Mouse (Mus musculus): ENCODE results near the gene Olfr1369-ps1. TPM values are rescaled to one million over a fixed set of nuclear protein-coding genes. Genes with fewer than 3 reads are reported as not detected.
A peak's percentile ranks its signal among the peaks of the same experiment; 100 is the strongest.
"Not testable (repeated sequence)": the region's sequence is repeated elsewhere in the genome, so short reads cannot be mapped to it uniquely, and the experiment has no call there.

Olfr1369-ps1 gene
- 0.05 and 0.09 TPM in 2 replicates for polyA plus RNA-seq (2015; fragmentation: Nextera tagmentation; extraction: Ambion mirVana)

- H3K4me2 ChIP-seq; H3K27ac ChIP-seq; H3K4me1 ChIP-seq; H3K9me3 ChIP-seq; ATAC-seq (ENCODE audit: insufficient number of reproducible peaks, low FRiP score, low TSS enrichment, low read depth); H3K4me3 ChIP-seq; H3K27me3 ChIP-seq; H3K36me3 ChIP-seq; H3K9ac ChIP-seq: not testable (repeated sequence)
- 70% methylated on average over 3 of the region's 3 CpGs for WGBS
Observed at GRCm38 (mm10) chr13:21111183-21111582, at the start of gene Olfr1369-ps1. Olfr1369-ps1 (plus strand) TSS chr13:21111483.

- no peak for ATAC-seq (ENCODE audit: insufficient number of reproducible peaks, low FRiP score, low TSS enrichment, low read depth)
- Histone ChIP-seq H3K4me2 (no peak overlapping the region), H3K4me3 (no peak overlapping the region), H3K4me1 (no peaks in the 10 kb centered on the region), H3K27ac (no peak overlapping the region), H3K9ac (no peak overlapping the region), H3K9me3 (no peaks in the 10 kb centered on the region), H3K36me3 (no peaks in the 10 kb centered on the region), H3K27me3 (no peaks in the 10 kb centered on the region)
- 90% methylated on average over 2 of the region's 2 CpGs for WGBS
Observed at GRCm38 (mm10) chr13:21066021-21066420, 45.3 kb upstream of the Olfr1369-ps1 start.

- H3K4me1 ChIP-seq, result no peaks in the 10 kb centered on the region
- no peaks in the 10 kb centered on the region for H3K36me3 ChIP-seq
- no peak within 1 kb of the TSS for H3K9ac ChIP-seq
- H3K4me3 ChIP-seq, result no peak within 1 kb of the TSS
- WGBS, result 82% methylated on average over 3 of the region's 3 CpGs
- no peaks in the 10 kb centered on the region for H3K9me3 ChIP-seq
- H3K4me2 ChIP-seq, result no peak within 1 kb of the TSS
- H3K27ac ChIP-seq, result no peak within 1 kb of the TSS
- no peaks in the 10 kb centered on the region for H3K27me3 ChIP-seq
- ATAC-seq (ENCODE audit: insufficient number of reproducible peaks, low FRiP score, low TSS enrichment, low read depth), result no peak
Observed at GRCm38 (mm10) chr13:21074847-21075246, 36.4 kb upstream of the Olfr1369-ps1 start, which contains the start of gene Olfr1370. Olfr1370 (minus strand) TSS chr13:21074947.

GRCm38 (mm10) chr13:21082686-21083085 is 28.6 kb upstream of the Olfr1369-ps1 start:
- no peaks in the 10 kb centered on the region for H3K4me1 ChIP-seq
- no peak for ATAC-seq (ENCODE audit: insufficient number of reproducible peaks, low FRiP score, low TSS enrichment, low read depth)
- H3K4me3 ChIP-seq, result no peak overlapping the region
- 72% methylated on average over 2 of the region's 2 CpGs for WGBS
- H3K27me3 ChIP-seq, result no peaks in the 10 kb centered on the region
- H3K4me2 ChIP-seq, result no peak overlapping the region
- H3K9me3 ChIP-seq, result no peaks in the 10 kb centered on the region
- H3K27ac ChIP-seq, result no peak overlapping the region
- no peak overlapping the region for H3K9ac ChIP-seq
- H3K36me3 ChIP-seq, result no peaks in the 10 kb centered on the region

- Histone ChIP-seq H3K36me3 (no peaks in the 10 kb centered on the region), H3K4me1 (no peaks in the 10 kb centered on the region), H3K9ac (no peak overlapping the region), H3K27ac (no peak overlapping the region), H3K9me3 (no peaks in the 10 kb centered on the region), H3K4me2 (no peak overlapping the region), H3K27me3 (no peaks in the 10 kb centered on the region), H3K4me3 (no peak overlapping the region)
- peak; percentile 52 for ATAC-seq (ENCODE audit: insufficient number of reproducible peaks, low FRiP score, low TSS enrichment, low read depth)
- WGBS, result 94% methylated on average over 3 of the region's 3 CpGs
Observed at GRCm38 (mm10) chr13:21109759-21110158, 1.5 kb upstream of the Olfr1369-ps1 start.

- H3K9ac ChIP-seq, result no peak overlapping the region
- H3K27ac ChIP-seq, result no peak overlapping the region
- no peaks in the 10 kb centered on the region for H3K27me3 ChIP-seq
- no peak for ATAC-seq (ENCODE audit: insufficient number of reproducible peaks, low FRiP score, low TSS enrichment, low read depth)
- H3K9me3 ChIP-seq, result no peaks in the 10 kb centered on the region
- 84% methylated on average over 6 of the region's 6 CpGs for WGBS
- H3K4me2 ChIP-seq, result no peak overlapping the region
- H3K36me3 ChIP-seq, result no peaks in the 10 kb centered on the region
- H3K4me3 ChIP-seq, result no peak overlapping the region
- H3K4me1 ChIP-seq, result no peaks in the 10 kb centered on the region
Observed at GRCm38 (mm10) chr13:21110441-21110840, 842 bp upstream of the Olfr1369-ps1 start.

GRCm38 (mm10) chr13:21114121-21114520 is 2.8 kb downstream of the Olfr1369-ps1 start:
- Histone ChIP-seq H3K27me3 (no peaks in the 10 kb centered on the region), H3K4me1 (no peaks in the 10 kb centered on the region), H3K9me3 (no peaks in the 10 kb centered on the region), H3K27ac (no peak overlapping the region), H3K4me3 (no peak overlapping the region), H3K4me2 (no peak overlapping the region), H3K36me3 (no peaks in the 10 kb centered on the region), H3K9ac (no peak overlapping the region)
- WGBS, result 85% methylated on average over 4 of the region's 4 CpGs
- no peak for ATAC-seq (ENCODE audit: insufficient number of reproducible peaks, low FRiP score, low TSS enrichment, low read depth)

- WGBS, result 79% methylated on average over 3 of the region's 3 CpGs
- ATAC-seq (ENCODE audit: insufficient number of reproducible peaks, low FRiP score, low TSS enrichment, low read depth); H3K4me3 ChIP-seq; H3K36me3 ChIP-seq; H3K4me2 ChIP-seq; H3K9ac ChIP-seq; H3K27me3 ChIP-seq; H3K27ac ChIP-seq; H3K4me1 ChIP-seq; H3K9me3 ChIP-seq: not testable (repeated sequence)
Observed at GRCm38 (mm10) chr13:21129339-21129738, 18.1 kb downstream of the Olfr1369-ps1 start, which contains the start of gene Olfr263. Olfr263 (plus strand) TSS chr13:21129639.

- H3K9me3 ChIP-seq, result no peaks in the 10 kb centered on the region
- no peak overlapping the region for H3K9ac ChIP-seq
- WGBS, result 45% methylated on average over 8 of the region's 8 CpGs
- ATAC-seq (ENCODE audit: insufficient number of reproducible peaks, low FRiP score, low TSS enrichment, low read depth), result no peak
- H3K27me3 ChIP-seq, result no peaks in the 10 kb centered on the region
- no peak overlapping the region for H3K4me3 ChIP-seq
- H3K4me2 ChIP-seq, result no peak overlapping the region
- no peak overlapping the region for H3K27ac ChIP-seq
- H3K36me3 ChIP-seq, result no peaks in the 10 kb centered on the region
- H3K4me1 ChIP-seq, result no peaks in the 10 kb centered on the region
Observed at GRCm38 (mm10) chr13:21142421-21142820, 31.1 kb downstream of the Olfr1369-ps1 start.

- H3K9ac ChIP-seq, result no peak within 1 kb of the TSS
- no peaks in the 10 kb centered on the region for H3K4me1 ChIP-seq
- H3K36me3 ChIP-seq, result no peaks in the 10 kb centered on the region
- WGBS, result 75% methylated on average over 4 of the region's 4 CpGs
- no peaks in the 10 kb centered on the region for H3K27me3 ChIP-seq
- H3K4me2 ChIP-seq, result no peak within 1 kb of the TSS
- ATAC-seq (ENCODE audit: insufficient number of reproducible peaks, low FRiP score, low TSS enrichment, low read depth), result no peak
- H3K4me3 ChIP-seq, result no peak within 1 kb of the TSS
- no peaks in the 10 kb centered on the region for H3K9me3 ChIP-seq
- no peak within 1 kb of the TSS for H3K27ac ChIP-seq
Observed at GRCm38 (mm10) chr13:21145767-21146166, 34.5 kb downstream of the Olfr1369-ps1 start, which contains the start of gene Olfr1368. Olfr1368 (minus strand) TSS chr13:21145867.

- Histone ChIP-seq H3K4me3 (no peak overlapping the region), H3K9ac (no peak overlapping the region), H3K27ac (no peak overlapping the region), H3K4me1 (peaks cover 4% of the 10 kb centered on the region), H3K4me2 (no peak overlapping the region), H3K9me3 (no peaks in the 10 kb centered on the region), H3K27me3 (no peaks in the 10 kb centered on the region; the same call in 1 of the 2 replicates), H3K36me3 (no peaks in the 10 kb centered on the region)
- WGBS, result 82% methylated on average over 5 of the region's 5 CpGs
- no peak for ATAC-seq (ENCODE audit: insufficient number of reproducible peaks, low FRiP score, low TSS enrichment, low read depth)
Observed at GRCm38 (mm10) chr13:21155888-21156287, 44.6 kb downstream of the Olfr1369-ps1 start.

- Histone ChIP-seq H3K9ac (no peak overlapping the region), H3K36me3 (no peaks in the 10 kb centered on the region), H3K4me2 (peak overlapping the region; percentile 91), H3K9me3 (no peaks in the 10 kb centered on the region), H3K4me1 (peaks cover 7% of the 10 kb centered on the region), H3K4me3 (no peak overlapping the region), H3K27ac (no peak overlapping the region), H3K27me3 (no peaks in the 10 kb centered on the region; the same call in 1 of the 2 replicates)
- no peak for ATAC-seq (ENCODE audit: insufficient number of reproducible peaks, low FRiP score, low TSS enrichment, low read depth)
- WGBS, result 9% methylated on average over 9 of the region's 9 CpGs
Observed at GRCm38 (mm10) chr13:21158071-21158470, 46.8 kb downstream of the Olfr1369-ps1 start.
